Mouse (Mus musculus) MEL (cell line): ENCODE measurements around the gene Gucd1. TPM values are rescaled to one million over a fixed set of nuclear protein-coding genes. Genes with fewer than 3 reads are reported as not detected.

Experiments
- DNase-seq: peaks from one replicate; pipeline ENCODE4 v3.0.0; 2011; ENCODE audit warnings: low read depth, low spot score
- H3K27ac ChIP-seq: 2 replicates; pipeline ENCODE4 v1.5.1; 2012; ENCODE audit warnings: low read depth, mild to moderate bottlenecking, control low read depth, low read length, moderate library complexity; ENCODE audit not compliant: control insufficient read depth
- H3K27me3 ChIP-seq, 2 experiments: fragments of 150-350 bp in 1 of 2; sonication (generic) in 1 of 2; 2 replicates each; pipeline ENCODE4 v1.6.1; 2012; ENCODE audit warnings: low read length in 2 of 2, mild to moderate bottlenecking in 2 of 2, improper control_type of control experiment in 1 of 2, moderate library complexity in 1 of 2; ENCODE audit not compliant: insufficient read depth in 2 of 2, control insufficient read depth in 1 of 2
- H3K36me3 ChIP-seq, 2 experiments: 2 replicates each; pipeline ENCODE4 v1.6.1; 2012 to 2014; ENCODE audit warnings: low read length in 2 of 2, improper control_type of control experiment in 1 of 2, inconsistent platforms in 1 of 2, mild to moderate bottlenecking in 1 of 2; ENCODE audit not compliant: insufficient read depth in 2 of 2, control insufficient read depth in 1 of 2
- H3K4me1 ChIP-seq, 2 experiments: fragments of 150-350 bp in 1 of 2; sonication (generic) in 1 of 2; 2 replicates each; pipeline ENCODE4 v1.6.1; 2012; ENCODE audit warnings: low read length in 2 of 2, improper control_type of control experiment in 1 of 2, mild to moderate bottlenecking in 1 of 2; ENCODE audit not compliant: insufficient read depth in 2 of 2, control insufficient read depth in 1 of 2
- H3K4me3 ChIP-seq, 2 experiments: fragments of 150-350 bp in 1 of 2; sonication (generic) in 1 of 2; 2 replicates each; pipeline ENCODE4 v1.5.1; 2012; ENCODE audit warnings: low read depth in 2 of 2, low read length in 2 of 2, mild to moderate bottlenecking in 2 of 2, moderate library complexity in 2 of 2, control low read depth in 1 of 2, improper control_type of control experiment in 1 of 2; ENCODE audit not compliant: control insufficient read depth in 1 of 2, insufficient read depth in 1 of 2
- H3K79me2 ChIP-seq: 2 replicates; pipeline ENCODE4 v1.6.1; 2012; ENCODE audit warnings: mild to moderate bottlenecking, low read length, moderate library complexity; ENCODE audit not compliant: control insufficient read depth, poor library complexity, insufficient read depth
- H3K9ac ChIP-seq: 2 replicates; pipeline ENCODE4 v1.6.1; 2012; ENCODE audit warnings: low read depth, mild to moderate bottlenecking, control low read depth, low read length, moderate library complexity; ENCODE audit not compliant: control insufficient read depth, poor library complexity, severe bottlenecking
- H3K9me3 ChIP-seq: fragments of 150-350 bp; sonication (generic); replicated peaks from 2 replicates; pipeline ENCODE4 v1.6.1; 2012; ENCODE audit warnings: mild to moderate bottlenecking, low read length, improper control_type of control experiment, moderate library complexity; ENCODE audit not compliant: insufficient read depth
- CHD1 ChIP-seq: IDR thresholded peaks from 2 replicates; pipeline ENCODE4 v1.6.1; 2012; ENCODE audit warnings: low read depth, mild to moderate bottlenecking, inconsistent platforms, low read length, improper control_type of control experiment
- JUND ChIP-seq: IDR thresholded peaks from 2 replicates; pipeline ENCODE4 v1.6.1; 2011; ENCODE audit warnings: low read depth, mild to moderate bottlenecking, improper control_type of control experiment, low read length
- KAT2A ChIP-seq: conservative IDR thresholded peaks from 2 replicates; pipeline ENCODE4 v1.6.1; 2012; ENCODE audit warnings: low read depth, low read length, improper control_type of control experiment, inconsistent platforms
- MXI1 ChIP-seq: IDR thresholded peaks from 2 replicates; pipeline ENCODE4 v1.6.1; 2011; ENCODE audit warnings: mild to moderate bottlenecking, low read depth, low read length, improper control_type of control experiment
- POLR2AphosphoS2 ChIP-seq: IDR thresholded peaks from 2 replicates; pipeline ENCODE4 v1.6.1; 2011; ENCODE audit warnings: low read length, improper control_type of control experiment
- TCF12 ChIP-seq: IDR thresholded peaks from 2 replicates; pipeline ENCODE4 v1.6.1; 2014; ENCODE audit warnings: low read depth, mild to moderate bottlenecking, inconsistent platforms, low read length, improper control_type of control experiment, moderate library complexity
- ZKSCAN1 ChIP-seq: IDR thresholded peaks from 2 replicates; pipeline ENCODE4 v1.6.1; 2012; ENCODE audit warnings: low read depth, mild to moderate bottlenecking, inconsistent platforms, low read length, improper control_type of control experiment, moderate library complexity
- polyA plus RNA-seq, 2 experiments: library from polyadenylated mRNA; stranded (reverse) in 1 of 2; unstranded in 1 of 2; fragments of >175 nt in 1 of 2; fragments of >200 nt in 1 of 2; gene quantifications; 2 replicates each; pipeline versions ENCODE4 v1.2.1 to v1.2.4; 2012; ENCODE audit warnings: low replicate concordance in 2 of 2, low read depth in 1 of 2; ENCODE audit not compliant: insufficient read length in 2 of 2, insufficient read depth in 1 of 2, missing spikeins in 1 of 2
- total RNA-seq: library from RNA; depleted of rRNA; stranded (reverse); fragments of 300-350 nt; gene quantifications from 2 replicates; pipeline ENCODE4 v1.2.3, GENCODE M21; 2012

Gene Gucd1
- total and polyA plus RNA-seq, 3 experiments = 18.7 to 30.7 TPM; not detected in 1

GRCm38 (mm10) chr10:75332268-75332667 lies 185.5 kb downstream of the Gucd1 start:
- Histone ChIP-seq H3K4me3 (no peak overlapping the region), H3K27me3 (no peaks in the 10 kb centered on the region), H3K79me2 (no peaks in the 10 kb centered on the region), H3K9ac (no peak overlapping the region), H3K9me3 (no peaks in the 10 kb centered on the region), H3K36me3 (no peaks in the 10 kb centered on the region), H3K4me1 (no peaks in the 10 kb centered on the region), H3K27ac (no peak overlapping the region)
- no peak for DNase-seq
- TF ChIP-seq POLR2AphosphoS2 = no peak

- Histone ChIP-seq H3K79me2 (no peaks in the 10 kb centered on the region), H3K4me1 (no peaks in the 10 kb centered on the region), H3K27ac (no peak overlapping the region)
- TF ChIP-seq ZKSCAN1 (no peak), MXI1 (no peak)
- TF ChIP-seq, all 39 proteins: peak for 0
- Histone ChIP-seq H3K27me3 (no peaks in the 10 kb centered on the region), H3K9me3 (no peaks in the 10 kb centered on the region), H3K9ac (no peak overlapping the region), H3K36me3 (no peaks in the 10 kb centered on the region), H3K4me3 (no peak overlapping the region)
- no peak for DNase-seq
Observed at GRCm38 (mm10) chr10:75328201-75328704, 189.5 kb downstream of the Gucd1 start.

GRCm38 (mm10) chr10:75327081-75327480 lies 190.7 kb downstream of the Gucd1 start:
- no peaks in the 10 kb centered on the region for H3K4me1 ChIP-seq
- no peaks in the 10 kb centered on the region for H3K79me2 ChIP-seq
- no peak overlapping the region for H3K9ac ChIP-seq
- H3K36me3 ChIP-seq = no peaks in the 10 kb centered on the region
- DNase-seq = no peak
- no peak for TF ChIP-seq CHD1
- no peak for TF ChIP-seq KAT2A
- TF ChIP-seq, all 39 proteins: peak for 0
- no peaks in the 10 kb centered on the region for H3K27me3 ChIP-seq
- no peak overlapping the region for H3K27ac ChIP-seq
- H3K9me3 ChIP-seq = no peaks in the 10 kb centered on the region
- no peak overlapping the region for H3K4me3 ChIP-seq

GRCm38 (mm10) chr10:75326553-75326952 lies 191.2 kb downstream of the Gucd1 start:
- DNase-seq = peak; percentile 77
- no peaks in the 10 kb centered on the region for H3K4me1 ChIP-seq
- no peak overlapping the region for H3K27ac ChIP-seq

More at GRCm38 (mm10) chr10:75326553-75326952, 191.2 kb downstream of the Gucd1 start:
- Histone ChIP-seq H3K4me3 (no peak overlapping the region), H3K79me2 (no peaks in the 10 kb centered on the region), H3K36me3 (no peaks in the 10 kb centered on the region)
- TF ChIP-seq TCF12 (no peak), JUND (peak; percentile 53; the same call in 1 of the 2 replicates)
- TF ChIP-seq, all 39 proteins: peak for 1
- Histone ChIP-seq H3K9ac (no peak overlapping the region), H3K9me3 (no peaks in the 10 kb centered on the region), H3K27me3 (no peaks in the 10 kb centered on the region)
